Mouse (Mus musculus): ENCODE measurements at regions not wholly inside any gene's neighbourhood (a gene's known extent, or its start where the extent isn't known, plus 50 kb on each side); places are given as distances from the start of the nearest gene placed in this dataset.

DNA sequence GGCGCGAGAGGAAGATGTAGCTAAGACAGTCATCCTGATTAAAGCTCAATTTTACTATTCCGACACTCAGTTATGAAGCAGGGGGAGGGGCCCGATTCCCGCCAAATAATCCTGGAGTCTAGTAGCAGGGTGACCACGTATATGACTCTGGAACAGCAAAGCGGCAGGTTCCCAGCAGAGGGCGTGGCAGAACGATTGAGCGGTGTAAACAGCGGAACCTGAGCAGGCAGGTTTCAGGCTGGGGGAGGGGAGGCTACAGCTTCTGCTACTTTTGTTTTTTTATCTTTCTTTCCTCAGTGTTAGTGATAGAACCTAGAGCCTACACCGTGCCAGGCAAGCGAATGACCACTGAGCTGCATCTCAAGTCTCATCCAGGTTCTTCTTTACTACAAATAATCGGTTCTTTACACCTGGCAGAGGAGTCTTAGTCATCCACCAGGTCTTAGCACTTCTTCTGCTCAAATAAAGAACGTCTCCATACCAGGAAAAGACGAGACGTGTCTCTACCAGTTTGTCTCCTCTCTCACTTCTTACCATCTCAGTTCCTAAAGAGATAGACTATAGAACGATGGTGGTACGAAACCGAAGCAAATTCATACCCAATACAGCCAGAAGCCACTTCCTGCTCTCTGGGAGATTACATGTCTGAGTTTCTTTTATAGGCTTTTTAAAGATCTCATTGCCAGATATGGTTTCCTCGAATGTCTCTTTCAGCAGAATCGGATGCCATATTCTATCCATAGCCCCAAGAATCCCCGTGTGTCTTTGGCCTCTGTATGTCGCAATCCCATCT, 100.2 kb upstream of the Ppm1h start:
- H3K27me3 ChIP-seq (replicated peaks; ENCODE audit: control insufficient read depth, insufficient read depth, low read length) = no peaks in the 10 kb centered on the region
- H3K9ac ChIP-seq (ENCODE audit: low read depth, low read length) = no peak overlapping the region
- no peak overlapping the region for H3K4me2 ChIP-seq (ENCODE audit: low read depth, low read length)
- H3K4me3 ChIP-seq (ENCODE audit: low read length) = no peak overlapping the region
- WGBS = 62% methylated on average over 24 of the region's 24 CpGs
- H3K36me3 ChIP-seq (ENCODE audit: control insufficient read depth, insufficient read depth, low read length) = no peaks in the 10 kb centered on the region
- H3K4me1 ChIP-seq (ENCODE audit: control insufficient read depth, insufficient read depth, low read length) = no peaks in the 10 kb centered on the region
- no peaks in the 10 kb centered on the region for H3K9me3 ChIP-seq (ENCODE audit: control insufficient read depth, low read length)
- H3K27ac ChIP-seq (ENCODE audit: low read length) = no peak overlapping the region
- no peak for ATAC-seq

DNA sequence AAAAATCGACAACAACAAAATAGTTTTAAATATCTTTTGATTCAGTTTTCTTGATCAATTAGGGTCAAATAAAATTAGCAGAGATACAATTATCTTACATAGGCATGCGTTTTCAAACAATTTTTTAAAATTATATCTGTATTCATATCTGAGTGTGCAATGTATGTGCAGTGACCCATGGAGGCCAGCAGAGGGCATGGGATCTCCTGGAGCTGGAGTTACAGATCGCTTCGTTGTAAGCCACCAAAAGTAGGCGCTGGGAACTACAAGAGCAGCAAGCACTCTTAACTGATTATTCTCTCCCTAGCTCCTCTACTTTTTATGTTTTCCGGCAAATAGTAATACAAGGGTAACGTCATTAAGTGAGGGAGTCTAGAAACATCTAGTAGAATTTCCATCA, 97.5 kb upstream of the Ppm1h start:
- no peak for ATAC-seq
- WGBS = 89% methylated on average over 7 of the region's 7 CpGs
- Histone ChIP-seq H3K4me1 (ENCODE audit: control insufficient read depth, insufficient read depth, low read length) (no peaks in the 10 kb centered on the region), H3K9me3 (ENCODE audit: control insufficient read depth, low read length) (no peaks in the 10 kb centered on the region), H3K4me3 (ENCODE audit: low read length) (no peak overlapping the region), H3K4me2 (ENCODE audit: low read depth, low read length) (no peak overlapping the region), H3K9ac (ENCODE audit: low read depth, low read length) (no peak overlapping the region), H3K36me3 (ENCODE audit: control insufficient read depth, insufficient read depth, low read length) (no peaks in the 10 kb centered on the region), H3K27me3 (replicated peaks; ENCODE audit: control insufficient read depth, insufficient read depth, low read length) (no peaks in the 10 kb centered on the region), H3K27ac (ENCODE audit: low read length) (no peak overlapping the region)

GRCm38 (mm10) chr10:122587541-122587940, 91.0 kb upstream of the Ppm1h start:
- no peaks in the 10 kb centered on the region for H3K9me3 ChIP-seq (ENCODE audit: control insufficient read depth, low read length)
- H3K4me2 ChIP-seq (ENCODE audit: low read depth, low read length) = no peak overlapping the region
- H3K36me3 ChIP-seq (ENCODE audit: control insufficient read depth, insufficient read depth, low read length) = no peaks in the 10 kb centered on the region
- H3K27me3 ChIP-seq (replicated peaks; ENCODE audit: control insufficient read depth, insufficient read depth, low read length) = no peaks in the 10 kb centered on the region
- H3K9ac ChIP-seq (ENCODE audit: low read depth, low read length) = no peak overlapping the region
- ATAC-seq = no peak
- H3K4me1 ChIP-seq (ENCODE audit: control insufficient read depth, insufficient read depth, low read length) = no peaks in the 10 kb centered on the region
- WGBS = 58% methylated on average over 3 of the region's 3 CpGs
- H3K4me3 ChIP-seq (ENCODE audit: low read length) = no peak overlapping the region
- H3K27ac ChIP-seq (ENCODE audit: low read length) = no peak overlapping the region

- ATAC-seq = no peak
- Histone ChIP-seq H3K4me2 (ENCODE audit: low read depth, low read length) (no peak overlapping the region), H3K9me3 (ENCODE audit: control insufficient read depth, low read length) (no peaks in the 10 kb centered on the region), H3K27me3 (replicated peaks; ENCODE audit: control insufficient read depth, insufficient read depth, low read length) (no peaks in the 10 kb centered on the region), H3K27ac (ENCODE audit: low read length) (no peak overlapping the region), H3K4me3 (ENCODE audit: low read length) (no peak overlapping the region), H3K9ac (ENCODE audit: low read depth, low read length) (no peak overlapping the region), H3K4me1 (ENCODE audit: control insufficient read depth, insufficient read depth, low read length) (no peaks in the 10 kb centered on the region), H3K36me3 (ENCODE audit: control insufficient read depth, insufficient read depth, low read length) (no peaks in the 10 kb centered on the region)
- WGBS = 76% methylated on average over 2 of the region's 2 CpGs
These were observed 79.1 kb upstream of the Ppm1h start for GRCm38 (mm10) chr10:122599511-122599910.

- Histone ChIP-seq H3K27ac (ENCODE audit: low read length) (no peak overlapping the region), H3K4me2 (ENCODE audit: low read depth, low read length) (no peak overlapping the region), H3K27me3 (replicated peaks; ENCODE audit: control insufficient read depth, insufficient read depth, low read length) (no peaks in the 10 kb centered on the region), H3K4me3 (ENCODE audit: low read length) (no peak overlapping the region), H3K9me3 (ENCODE audit: control insufficient read depth, low read length) (no peaks in the 10 kb centered on the region), H3K4me1 (ENCODE audit: control insufficient read depth, insufficient read depth, low read length) (no peaks in the 10 kb centered on the region), H3K9ac (ENCODE audit: low read depth, low read length) (no peak overlapping the region), H3K36me3 (ENCODE audit: control insufficient read depth, insufficient read depth, low read length) (no peaks in the 10 kb centered on the region)
- 46% methylated on average over 6 of the region's 6 CpGs for WGBS
- ATAC-seq = no peak
These were observed 76.2 kb upstream of the Ppm1h start for GRCm38 (mm10) chr10:122602394-122602793.

DNA sequence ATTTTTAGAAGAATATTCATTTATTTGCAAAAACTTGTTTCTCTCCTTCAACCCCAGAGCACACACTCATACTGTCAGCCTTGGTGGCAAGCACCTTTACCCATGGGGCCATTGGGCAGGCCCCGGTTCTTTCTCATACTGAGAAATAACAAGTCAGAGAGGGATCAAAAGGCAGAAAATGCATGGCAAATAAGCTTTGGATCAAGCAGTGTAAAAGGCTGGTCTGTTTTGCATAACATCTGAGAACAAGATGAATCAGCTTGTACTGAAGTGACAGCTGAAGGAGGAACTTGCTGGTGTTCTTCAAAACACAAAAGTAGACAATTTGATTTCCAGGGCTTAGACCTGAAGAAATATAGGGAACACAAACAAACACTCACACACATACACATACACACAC, 74.6 kb upstream of the Ppm1h start:
- WGBS = 70% methylated on average over 1 of the region's 1 CpGs
- no peak for ATAC-seq

GRCm38 (mm10) chr10:122613281-122613680, 65.3 kb upstream of the Ppm1h start:
- Histone ChIP-seq H3K27me3 (replicated peaks; ENCODE audit: control insufficient read depth, insufficient read depth, low read length) (no peaks in the 10 kb centered on the region), H3K27ac (ENCODE audit: low read length) (no peak overlapping the region), H3K9me3 (ENCODE audit: control insufficient read depth, low read length) (no peaks in the 10 kb centered on the region), H3K4me2 (ENCODE audit: low read depth, low read length) (no peak overlapping the region), H3K36me3 (ENCODE audit: control insufficient read depth, insufficient read depth, low read length) (no peaks in the 10 kb centered on the region), H3K4me3 (ENCODE audit: low read length) (no peak overlapping the region), H3K4me1 (ENCODE audit: control insufficient read depth, insufficient read depth, low read length) (no peaks in the 10 kb centered on the region), H3K9ac (ENCODE audit: low read depth, low read length) (no peak overlapping the region)
- peak; percentile 44; the same call in 1 of the 2 replicates for ATAC-seq
- WGBS = 84% methylated on average over 2 of the region's 2 CpGs

More for the DNA sequence above, 74.6 kb upstream of the Ppm1h start:
- Histone ChIP-seq H3K27ac (ENCODE audit: low read length) (no peak overlapping the region), H3K36me3 (ENCODE audit: control insufficient read depth, insufficient read depth, low read length) (no peaks in the 10 kb centered on the region), H3K9ac (ENCODE audit: low read depth, low read length) (no peak overlapping the region), H3K4me2 (ENCODE audit: low read depth, low read length) (no peak overlapping the region), H3K4me1 (ENCODE audit: control insufficient read depth, insufficient read depth, low read length) (no peaks in the 10 kb centered on the region), H3K4me3 (ENCODE audit: low read length) (no peak overlapping the region), H3K9me3 (ENCODE audit: control insufficient read depth, low read length) (no peaks in the 10 kb centered on the region), H3K27me3 (replicated peaks; ENCODE audit: control insufficient read depth, insufficient read depth, low read length) (no peaks in the 10 kb centered on the region)

DNA sequence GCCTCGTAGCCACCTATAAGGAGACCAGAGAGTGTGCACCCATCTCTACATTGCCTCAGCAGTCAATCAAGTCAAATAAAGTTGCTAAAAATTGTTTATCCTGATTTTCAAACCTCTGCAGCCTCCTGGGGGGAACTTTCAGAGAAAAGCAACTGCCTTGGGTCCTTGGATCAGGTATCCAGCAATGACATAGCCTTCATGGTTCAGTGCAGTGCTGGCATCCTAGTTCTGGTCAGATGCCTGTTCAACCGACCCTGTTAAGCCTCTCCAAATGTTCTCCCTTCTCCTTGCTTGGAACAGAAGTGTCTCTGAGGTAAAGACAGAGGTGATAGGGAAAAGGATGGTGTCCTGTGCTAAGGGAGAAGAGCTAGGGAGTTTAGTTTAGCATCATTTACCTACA, 64.7 kb upstream of the Ppm1h start:
- H3K36me3 ChIP-seq (ENCODE audit: control insufficient read depth, insufficient read depth, low read length) = no peaks in the 10 kb centered on the region
- no peaks in the 10 kb centered on the region for H3K27me3 ChIP-seq (replicated peaks; ENCODE audit: control insufficient read depth, insufficient read depth, low read length)
- H3K27ac ChIP-seq (ENCODE audit: low read length) = no peak overlapping the region
- no peak overlapping the region for H3K4me3 ChIP-seq (ENCODE audit: low read length)
- no peak overlapping the region for H3K9ac ChIP-seq (ENCODE audit: low read depth, low read length)
- H3K4me1 ChIP-seq (ENCODE audit: control insufficient read depth, insufficient read depth, low read length) = no peaks in the 10 kb centered on the region
- no peaks in the 10 kb centered on the region for H3K9me3 ChIP-seq (ENCODE audit: control insufficient read depth, low read length)
- ATAC-seq = no peak
- WGBS = 73% methylated on average over 2 of the region's 2 CpGs
- H3K4me2 ChIP-seq (ENCODE audit: low read depth, low read length) = no peak overlapping the region

DNA sequence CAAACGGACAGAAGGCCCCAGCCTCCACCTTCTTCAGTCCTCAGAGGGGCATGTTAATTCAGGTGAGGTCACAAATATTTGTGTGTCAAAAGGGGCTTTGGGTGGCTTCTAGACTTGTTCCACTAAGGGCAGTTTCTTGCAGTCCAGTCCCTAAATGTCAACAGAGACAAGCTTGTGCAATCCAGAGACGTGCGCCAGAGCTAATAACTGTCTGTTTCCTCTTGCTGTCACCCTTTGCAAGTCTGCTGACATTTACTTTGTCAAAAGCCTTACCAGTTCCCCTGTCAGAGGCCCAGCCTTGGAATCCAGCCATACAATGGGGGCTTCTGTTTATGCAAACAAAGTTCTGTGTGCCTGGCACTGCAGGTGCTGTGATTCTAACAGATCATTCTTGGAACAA, 63.8 kb upstream of the Ppm1h start:
- no peaks in the 10 kb centered on the region for H3K4me1 ChIP-seq (ENCODE audit: control insufficient read depth, insufficient read depth, low read length)
- H3K4me2 ChIP-seq (ENCODE audit: low read depth, low read length) = no peak overlapping the region
- ATAC-seq = no peak
- no peak overlapping the region for H3K4me3 ChIP-seq (ENCODE audit: low read length)
- H3K9me3 ChIP-seq (ENCODE audit: control insufficient read depth, low read length) = no peaks in the 10 kb centered on the region
- H3K9ac ChIP-seq (ENCODE audit: low read depth, low read length) = no peak overlapping the region
- no peaks in the 10 kb centered on the region for H3K36me3 ChIP-seq (ENCODE audit: control insufficient read depth, insufficient read depth, low read length)
- H3K27ac ChIP-seq (ENCODE audit: low read length) = no peak overlapping the region
- WGBS = 37% methylated on average over 3 of the region's 3 CpGs
- H3K27me3 ChIP-seq (replicated peaks; ENCODE audit: control insufficient read depth, insufficient read depth, low read length) = no peaks in the 10 kb centered on the region

DNA sequence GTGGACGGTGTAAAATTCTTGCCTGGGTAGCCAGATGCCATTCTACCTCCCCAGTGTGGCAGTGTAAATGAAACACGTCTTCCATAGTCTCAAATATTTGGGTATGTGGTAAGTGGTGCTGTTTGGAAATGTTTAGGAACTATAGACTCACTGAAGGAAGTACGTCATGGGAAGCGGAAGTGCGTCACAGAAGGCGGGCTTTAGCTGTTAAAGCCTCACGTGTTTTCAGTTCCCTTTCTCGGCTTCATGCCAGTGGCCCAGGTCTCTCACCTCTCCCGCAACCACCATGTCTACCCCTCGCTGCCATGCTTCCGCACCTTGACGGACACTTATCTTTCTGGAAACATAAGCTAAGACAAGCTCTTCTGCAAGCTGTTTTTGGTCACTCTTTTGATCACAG, 62.9 kb upstream of the Ppm1h start:
- 93% methylated on average over 12 of the region's 12 CpGs for WGBS
- no peak overlapping the region for H3K4me3 ChIP-seq (ENCODE audit: low read length)
- no peak for ATAC-seq

More for the DNA sequence above, 62.9 kb upstream of the Ppm1h start:
- Histone ChIP-seq H3K9ac (ENCODE audit: low read depth, low read length) (no peak overlapping the region), H3K27ac (ENCODE audit: low read length) (no peak overlapping the region), H3K36me3 (ENCODE audit: control insufficient read depth, insufficient read depth, low read length) (no peaks in the 10 kb centered on the region), H3K4me2 (ENCODE audit: low read depth, low read length) (no peak overlapping the region), H3K4me1 (ENCODE audit: control insufficient read depth, insufficient read depth, low read length) (no peaks in the 10 kb centered on the region), H3K9me3 (ENCODE audit: control insufficient read depth, low read length) (no peaks in the 10 kb centered on the region), H3K27me3 (replicated peaks; ENCODE audit: control insufficient read depth, insufficient read depth, low read length) (no peaks in the 10 kb centered on the region)

Measured in intestine, embryonic 16.5 days (tissue).